Mouse (Mus musculus) lung, postnatal 0 days (tissue): Measurements from ENCODE around the gene Lbp.

Experiments
- CTCF ChIP-seq: IDR thresholded peaks from 2 replicates; pipeline ENCODE4 v1.5.1; 2016; ENCODE audit warnings: antibody characterized with exemption, mild to moderate bottlenecking
- EP300 ChIP-seq: IDR thresholded peaks from 2 replicates; pipeline ENCODE4 v1.6.1; 2016; ENCODE audit warnings: antibody characterized with exemption, mild to moderate bottlenecking, control low read depth

- TF ChIP-seq CTCF (no peak), EP300 (no peak)
Measured at GRCm38 (mm10) chr2:158313089-158313488, 6.8 kb downstream of the Lbp start.
